Mouse (Mus musculus): ENCODE results near the gene Mettl8. TPM values are rescaled to one million over a fixed set of nuclear protein-coding genes. Genes with fewer than 3 reads are reported as not detected.

Mettl8 gene
- polyA plus RNA-seq, 1 experiment from 2014 or later = 22.9 TPM

GRCm38 (mm10) chr2:71056115-71056835 is 892 bp upstream of the Mettl8 start:
- Histone ChIP-seq H3K9me3 (replicated peaks) (no peaks in the 10 kb centered on the region), H3K27me3 (ENCODE audit: low read depth, poor library complexity, severe bottlenecking) (no peaks in the 10 kb centered on the region), H3K36me3 (peaks cover 20% of the 10 kb centered on the region), H3K27ac (peak overlapping the region; percentile 88), H3K4me1 (peaks cover 6% of the 10 kb centered on the region; the same call in 1 of the 2 replicates), H3K4me3 (peak overlapping the region; percentile 67)
- 14% methylated on average over 21 of the region's 21 CpGs for WGBS
- DNase-seq (ENCODE audit: low spot score) = no peak

- H3K9me3 ChIP-seq (replicated peaks) = no peaks in the 10 kb centered on the region
- peak overlapping the region; percentile 67 for H3K4me3 ChIP-seq
- H3K36me3 ChIP-seq = peaks cover 13% of the 10 kb centered on the region
- peaks cover 6% of the 10 kb centered on the region; the same call in 1 of the 2 replicates for H3K4me1 ChIP-seq
- no peaks in the 10 kb centered on the region for H3K27me3 ChIP-seq (ENCODE audit: low read depth, poor library complexity, severe bottlenecking)
- DNase-seq (ENCODE audit: low spot score) = no peak
- peak overlapping the region; percentile 88 for H3K27ac ChIP-seq
- 51% methylated on average over 9 of the region's 9 CpGs for WGBS
These were observed 667 bp downstream of the Mettl8 start for GRCm38 (mm10) chr2:71054716-71055115.

- H3K9me3 ChIP-seq (replicated peaks) = no peaks in the 10 kb centered on the region
- no peaks in the 10 kb centered on the region for H3K27me3 ChIP-seq (ENCODE audit: low read depth, poor library complexity, severe bottlenecking)
- peaks cover 6% of the 10 kb centered on the region; the same call in 1 of the 2 replicates for H3K4me1 ChIP-seq
- DNase-seq (ENCODE audit: low spot score) = no peak
- H3K36me3 ChIP-seq = no peaks in the 10 kb centered on the region
- no peak overlapping the region for H3K4me3 ChIP-seq
- H3K27ac ChIP-seq = no peak overlapping the region
- WGBS = 91% methylated on average over 7 of the region's 7 CpGs
These were observed 4.9 kb downstream of the Mettl8 start for GRCm38 (mm10) chr2:71050511-71050910.

- H3K9me3 ChIP-seq (replicated peaks) = no peaks in the 10 kb centered on the region
- H3K27ac ChIP-seq = no peak overlapping the region
- no peak overlapping the region for H3K4me3 ChIP-seq
- 73% methylated on average over 12 of the region's 12 CpGs for WGBS
- no peaks in the 10 kb centered on the region for H3K4me1 ChIP-seq
- no peaks in the 10 kb centered on the region for H3K36me3 ChIP-seq
- no peaks in the 10 kb centered on the region for H3K27me3 ChIP-seq (ENCODE audit: low read depth, poor library complexity, severe bottlenecking)
- no peak for DNase-seq (ENCODE audit: low spot score)
These were observed 6.5 kb downstream of the Mettl8 start for GRCm38 (mm10) chr2:71048896-71049295.

GRCm38 (mm10) chr2:71046751-71047320 is 8.5 kb downstream of the Mettl8 start:
- Histone ChIP-seq H3K27me3 (ENCODE audit: low read depth, poor library complexity, severe bottlenecking) (no peaks in the 10 kb centered on the region), H3K36me3 (no peaks in the 10 kb centered on the region), H3K27ac (no peak overlapping the region), H3K4me3 (no peak overlapping the region), H3K4me1 (no peaks in the 10 kb centered on the region), H3K9me3 (replicated peaks) (no peaks in the 10 kb centered on the region)
- WGBS = 74% methylated on average over 6 of the region's 6 CpGs
- DNase-seq (ENCODE audit: low spot score) = no peak

GRCm38 (mm10) chr2:71046151-71046550 is 9.2 kb downstream of the Mettl8 start:
- H3K36me3 ChIP-seq = no peaks in the 10 kb centered on the region
- no peaks in the 10 kb centered on the region for H3K4me1 ChIP-seq
- no peaks in the 10 kb centered on the region for H3K27me3 ChIP-seq (ENCODE audit: low read depth, poor library complexity, severe bottlenecking)
- 75% methylated on average over 6 of the region's 6 CpGs for WGBS
- no peak overlapping the region for H3K27ac ChIP-seq
- no peak overlapping the region for H3K4me3 ChIP-seq
- no peaks in the 10 kb centered on the region for H3K9me3 ChIP-seq (replicated peaks)
- DNase-seq (ENCODE audit: low spot score) = no peak

GRCm38 (mm10) chr2:71039522-71040121 is 15.8 kb downstream of the Mettl8 start:
- H3K27me3 ChIP-seq (ENCODE audit: low read depth, poor library complexity, severe bottlenecking) = no peaks in the 10 kb centered on the region
- WGBS = 57% methylated on average over 11 of the region's 11 CpGs
- H3K4me3 ChIP-seq = no peak overlapping the region
- no peaks in the 10 kb centered on the region for H3K9me3 ChIP-seq (replicated peaks)
- no peak overlapping the region for H3K27ac ChIP-seq
- no peaks in the 10 kb centered on the region for H3K36me3 ChIP-seq
- peaks cover 3% of the 10 kb centered on the region; the same call in 1 of the 2 replicates for H3K4me1 ChIP-seq
- DNase-seq (ENCODE audit: low spot score) = peak; percentile 80

GRCm38 (mm10) chr2:71037447-71037846 is 17.9 kb downstream of the Mettl8 start:
- no peaks in the 10 kb centered on the region for H3K27me3 ChIP-seq (ENCODE audit: low read depth, poor library complexity, severe bottlenecking)
- H3K9me3 ChIP-seq (replicated peaks) = no peaks in the 10 kb centered on the region
- no peak overlapping the region for H3K4me3 ChIP-seq
- no peaks in the 10 kb centered on the region for H3K36me3 ChIP-seq
- DNase-seq (ENCODE audit: low spot score) = no peak
- no peak overlapping the region for H3K27ac ChIP-seq
- H3K4me1 ChIP-seq = peaks cover 3% of the 10 kb centered on the region; the same call in 1 of the 2 replicates
- WGBS = 89% methylated on average over 6 of the region's 6 CpGs

GRCm38 (mm10) chr2:71033987-71034386 is 21.4 kb downstream of the Mettl8 start:
- H3K27ac ChIP-seq = no peak overlapping the region
- no peaks in the 10 kb centered on the region for H3K36me3 ChIP-seq
- H3K4me1 ChIP-seq = no peaks in the 10 kb centered on the region
- no peak for DNase-seq (ENCODE audit: low spot score)
- no peaks in the 10 kb centered on the region for H3K9me3 ChIP-seq (replicated peaks)
- H3K27me3 ChIP-seq (ENCODE audit: low read depth, poor library complexity, severe bottlenecking) = no peaks in the 10 kb centered on the region
- H3K4me3 ChIP-seq = no peak overlapping the region
- 90% methylated on average over 8 of the region's 8 CpGs for WGBS

GRCm38 (mm10) chr2:71033014-71033413 is 22.4 kb downstream of the Mettl8 start:
- Histone ChIP-seq H3K27me3 (ENCODE audit: low read depth, poor library complexity, severe bottlenecking) (no peaks in the 10 kb centered on the region), H3K9me3 (replicated peaks) (no peaks in the 10 kb centered on the region), H3K36me3 (no peaks in the 10 kb centered on the region), H3K27ac (no peak overlapping the region), H3K4me1 (no peaks in the 10 kb centered on the region), H3K4me3 (no peak overlapping the region)
- no peak for DNase-seq (ENCODE audit: low spot score)
- 89% methylated on average over 4 of the region's 4 CpGs for WGBS

GRCm38 (mm10) chr2:71031973-71032794 is 23.2 kb downstream of the Mettl8 start:
- no peak for DNase-seq (ENCODE audit: low spot score)

GRCm38 (mm10) chr2:71030663-71031062 is 24.7 kb downstream of the Mettl8 start:
- Histone ChIP-seq H3K27me3 (ENCODE audit: low read depth, poor library complexity, severe bottlenecking) (no peaks in the 10 kb centered on the region), H3K36me3 (no peaks in the 10 kb centered on the region), H3K4me1 (peaks cover 15% of the 10 kb centered on the region), H3K9me3 (replicated peaks) (no peaks in the 10 kb centered on the region), H3K4me3 (no peak overlapping the region), H3K27ac (no peak overlapping the region)
- DNase-seq (ENCODE audit: low spot score) = no peak
- WGBS = 72% methylated on average over 2 of the region's 2 CpGs

More at GRCm38 (mm10) chr2:71031973-71032794, 23.2 kb downstream of the Mettl8 start:
- Histone ChIP-seq H3K4me1 (peaks cover under 1% of the 10 kb centered on the region; the same call in 1 of the 2 replicates), H3K27me3 (ENCODE audit: low read depth, poor library complexity, severe bottlenecking) (no peaks in the 10 kb centered on the region), H3K36me3 (no peaks in the 10 kb centered on the region), H3K9me3 (replicated peaks) (no peaks in the 10 kb centered on the region), H3K4me3 (no peak overlapping the region), H3K27ac (no peak overlapping the region)
- 92% methylated on average over 18 of the region's 18 CpGs for WGBS
